Mouse (Mus musculus): ENCODE results near the gene Btbd35f22. TPM values are rescaled to one million over a fixed set of nuclear protein-coding genes. Genes with fewer than 3 reads are reported as not detected.
"Not testable (repeated sequence)": the region's sequence is repeated elsewhere in the genome, so short reads cannot be mapped to it uniquely, and the experiment has no call there.

The Btbd35f22 gene
- not detected in 2 replicates for polyA plus RNA-seq (2012; ENCODE audit: insufficient read depth, insufficient read length, missing spikeins)

DNA sequence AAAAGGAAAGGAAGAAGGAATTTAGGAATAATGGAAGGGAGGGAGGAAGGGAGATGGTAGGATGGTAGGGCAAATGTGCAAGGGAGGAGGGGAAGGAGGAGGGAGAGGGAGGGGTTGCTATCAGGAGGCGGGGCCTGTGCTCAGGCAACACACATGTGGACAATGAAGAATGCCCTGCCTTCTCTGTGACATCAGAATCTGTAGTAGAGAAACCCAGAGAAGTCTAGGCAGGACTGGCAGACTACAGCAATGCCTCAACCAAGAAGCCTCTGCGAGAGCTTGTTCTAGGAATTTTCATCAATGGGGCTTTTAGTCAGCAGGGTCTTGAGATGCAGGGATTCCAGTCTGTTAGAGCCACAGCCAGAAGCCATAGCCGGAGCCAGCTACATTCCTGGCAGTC, at the start of gene Btbd35f22:
Gene Btbd35f22 (plus strand): TSS at position 301 of the 400 bp plus-strand sequence.
- not testable (repeated sequence) for H3K4me3 ChIP-seq (ENCODE audit: insufficient read depth, low read length); H3K4me1 ChIP-seq (ENCODE audit: control insufficient read depth, insufficient read depth, low read length); H3K27ac ChIP-seq (ENCODE audit: insufficient read depth, low read depth, low read length)

Other genes starting within 250 kb of the Btbd35f22 start
- not detected in 2 replicates for gene Gm21637, start 85.8 kb upstream of the Btbd35f22 start, polyA plus RNA-seq (2012; ENCODE audit: insufficient read depth, insufficient read length, missing spikeins)
- gene Btbd35f2, start 230.6 kb downstream of the Btbd35f22 start, polyA plus RNA-seq (2012; ENCODE audit: insufficient read depth, insufficient read length, missing spikeins) = not detected in 2 replicates

All from bone marrow macrophage, adult 2 months (primary cell).